Mouse (Mus musculus) lung, adult 2 months (tissue): ENCODE results near the gene Nipal4.

Experiments
- CTCF ChIP-seq: fragments of 200-500 bp; IDR thresholded peaks from 2 replicates; pipeline ENCODE4 v1.5.1; 2011; ENCODE audit warnings: mild to moderate bottlenecking, low read length, control low read depth; ENCODE audit not compliant: insufficient read depth
- POLR2A ChIP-seq: fragments of 200-500 bp; IDR thresholded peaks from 2 replicates; pipeline ENCODE4 v1.6.1; 2011; ENCODE audit warnings: low read depth, mild to moderate bottlenecking, control low read depth, low read length, borderline replicate concordance; ENCODE audit errors: extremely low read depth

GRCm38 (mm10) chr11:46204841-46205240, 38.5 kb upstream of the Nipal4 start:
- TF ChIP-seq POLR2A, result no peak
- TF ChIP-seq CTCF, result no peak
